Mouse (Mus musculus): ENCODE data around the gene Trio. TPM values are rescaled to one million over a fixed set of nuclear protein-coding genes. Genes with fewer than 3 reads are reported as not detected.

Gene Trio
- polyA plus RNA-seq, 1 experiment from 2014 or later = 82.3 TPM

GRCm38 (mm10) chr15:28062016-28062415 is 36.4 kb upstream of the Trio start:
- H3K27me3 ChIP-seq = no peaks in the 10 kb centered on the region
- no peak overlapping the region for H3K4me3 ChIP-seq (replicated peaks)
- 96% methylated on average over 3 of the region's 3 CpGs for WGBS
- 0 out of 2 replicates have a peak, but pooled peaks cover 4% of the 10 kb centered on the region for H3K9me3 ChIP-seq
- no peak overlapping the region for H3K27ac ChIP-seq
- H3K9ac ChIP-seq (replicated peaks) = no peak overlapping the region
- ATAC-seq (ENCODE audit: insufficient number of reproducible peaks, insufficient read depth, low FRiP score, low TSS enrichment, low read depth) = no peak
- no peaks in the 10 kb centered on the region; the same call in 1 of the 2 replicates for H3K4me1 ChIP-seq (replicated peaks)
- H3K36me3 ChIP-seq = no peaks in the 10 kb centered on the region
- H3K4me2 ChIP-seq = no peak overlapping the region

GRCm38 (mm10) chr15:28060977-28061376 is 35.3 kb upstream of the Trio start:
- Histone ChIP-seq H3K4me2 (no peak overlapping the region), H3K27me3 (no peaks in the 10 kb centered on the region), H3K36me3 (no peaks in the 10 kb centered on the region), H3K4me1 (replicated peaks) (no peaks in the 10 kb centered on the region; the same call in 1 of the 2 replicates), H3K9me3 (0 out of 2 replicates have a peak, but pooled peaks cover 4% of the 10 kb centered on the region), H3K4me3 (replicated peaks) (no peak overlapping the region), H3K27ac (no peak overlapping the region), H3K9ac (replicated peaks) (no peak overlapping the region)
- ATAC-seq (ENCODE audit: insufficient number of reproducible peaks, insufficient read depth, low FRiP score, low TSS enrichment, low read depth) = no peak
- 82% methylated on average over 5 of the region's 5 CpGs for WGBS

GRCm38 (mm10) chr15:28060423-28060822 is 34.8 kb upstream of the Trio start:
- no peak overlapping the region for H3K9ac ChIP-seq (replicated peaks)
- no peak overlapping the region for H3K4me3 ChIP-seq (replicated peaks)
- WGBS = 67% methylated on average over 6 of the region's 6 CpGs
- no peak overlapping the region for H3K27ac ChIP-seq
- H3K4me2 ChIP-seq = no peak overlapping the region
- H3K4me1 ChIP-seq (replicated peaks) = no peaks in the 10 kb centered on the region; the same call in 1 of the 2 replicates
- ATAC-seq (ENCODE audit: insufficient number of reproducible peaks, insufficient read depth, low FRiP score, low TSS enrichment, low read depth) = no peak
- no peaks in the 10 kb centered on the region for H3K27me3 ChIP-seq
- 0 out of 2 replicates have a peak, but pooled peaks cover 4% of the 10 kb centered on the region for H3K9me3 ChIP-seq
- no peaks in the 10 kb centered on the region for H3K36me3 ChIP-seq

- Histone ChIP-seq H3K36me3 (no peaks in the 10 kb centered on the region), H3K4me2 (no peak overlapping the region), H3K9ac (replicated peaks) (no peak overlapping the region), H3K27ac (no peak overlapping the region), H3K4me1 (replicated peaks) (no peaks in the 10 kb centered on the region; the same call in none of the 2 replicates), H3K9me3 (no peaks in the 10 kb centered on the region), H3K4me3 (replicated peaks) (no peak overlapping the region), H3K27me3 (no peaks in the 10 kb centered on the region)
- 84% methylated on average over 5 of the region's 5 CpGs for WGBS
- no peak for ATAC-seq (ENCODE audit: insufficient number of reproducible peaks, insufficient read depth, low FRiP score, low TSS enrichment, low read depth)
Observed at GRCm38 (mm10) chr15:28057545-28057944, 31.9 kb upstream of the Trio start.

- WGBS = 79% methylated on average over 1 of the region's 1 CpGs
- Histone ChIP-seq H3K9me3 (no peaks in the 10 kb centered on the region), H3K4me3 (replicated peaks) (no peak overlapping the region), H3K9ac (replicated peaks) (no peak overlapping the region), H3K4me1 (replicated peaks) (peaks cover 10% of the 10 kb centered on the region), H3K27me3 (no peaks in the 10 kb centered on the region), H3K27ac (no peak overlapping the region), H3K36me3 (no peaks in the 10 kb centered on the region), H3K4me2 (no peak overlapping the region)
- no peak for ATAC-seq (ENCODE audit: insufficient number of reproducible peaks, insufficient read depth, low FRiP score, low TSS enrichment, low read depth)
Observed at GRCm38 (mm10) chr15:28054731-28055130, 29.1 kb upstream of the Trio start.

GRCm38 (mm10) chr15:28054111-28054510 is 28.5 kb upstream of the Trio start:
- Histone ChIP-seq H3K4me2 (no peak overlapping the region), H3K36me3 (no peaks in the 10 kb centered on the region), H3K4me1 (replicated peaks) (peaks cover 10% of the 10 kb centered on the region), H3K27me3 (no peaks in the 10 kb centered on the region), H3K9ac (replicated peaks) (no peak overlapping the region), H3K27ac (no peak overlapping the region), H3K4me3 (replicated peaks) (no peak overlapping the region), H3K9me3 (no peaks in the 10 kb centered on the region)
- WGBS = 65% methylated on average over 1 of the region's 1 CpGs
- no peak for ATAC-seq (ENCODE audit: insufficient number of reproducible peaks, insufficient read depth, low FRiP score, low TSS enrichment, low read depth)

- Histone ChIP-seq H3K9me3 (no peaks in the 10 kb centered on the region), H3K36me3 (no peaks in the 10 kb centered on the region), H3K27ac (no peak overlapping the region), H3K4me2 (no peak overlapping the region), H3K4me3 (replicated peaks) (no peak overlapping the region), H3K27me3 (no peaks in the 10 kb centered on the region), H3K4me1 (replicated peaks) (peaks cover 10% of the 10 kb centered on the region), H3K9ac (replicated peaks) (no peak overlapping the region)
- 42% methylated on average over 6 of the region's 6 CpGs for WGBS
- ATAC-seq (ENCODE audit: insufficient number of reproducible peaks, insufficient read depth, low FRiP score, low TSS enrichment, low read depth) = no peak
Observed at GRCm38 (mm10) chr15:28053226-28053625, 27.6 kb upstream of the Trio start.

- no peaks in the 10 kb centered on the region for H3K27me3 ChIP-seq
- H3K4me2 ChIP-seq = no peak overlapping the region
- ATAC-seq (ENCODE audit: insufficient number of reproducible peaks, insufficient read depth, low FRiP score, low TSS enrichment, low read depth) = no peak
- no peak overlapping the region for H3K27ac ChIP-seq
- no peaks in the 10 kb centered on the region for H3K9me3 ChIP-seq
- H3K4me1 ChIP-seq (replicated peaks) = peaks cover 10% of the 10 kb centered on the region
- 73% methylated on average over 4 of the region's 4 CpGs for WGBS
- H3K4me3 ChIP-seq (replicated peaks) = no peak overlapping the region
- no peak overlapping the region for H3K9ac ChIP-seq (replicated peaks)
- H3K36me3 ChIP-seq = no peaks in the 10 kb centered on the region
Observed at GRCm38 (mm10) chr15:28051811-28052210, 26.2 kb upstream of the Trio start.

GRCm38 (mm10) chr15:28051104-28051625 is 25.5 kb upstream of the Trio start:
- Histone ChIP-seq H3K4me3 (replicated peaks) (no peak overlapping the region), H3K36me3 (no peaks in the 10 kb centered on the region), H3K27me3 (no peaks in the 10 kb centered on the region), H3K27ac (no peak overlapping the region), H3K9ac (replicated peaks) (no peak overlapping the region), H3K4me2 (no peak overlapping the region), H3K4me1 (replicated peaks) (peaks cover 10% of the 10 kb centered on the region), H3K9me3 (no peaks in the 10 kb centered on the region)
- 59% methylated on average over 18 of the region's 18 CpGs for WGBS
- ATAC-seq (ENCODE audit: insufficient number of reproducible peaks, insufficient read depth, low FRiP score, low TSS enrichment, low read depth) = no peak; the same call in 1 of the 2 replicates

- H3K36me3 ChIP-seq = no peaks in the 10 kb centered on the region
- ATAC-seq (ENCODE audit: insufficient number of reproducible peaks, insufficient read depth, low FRiP score, low TSS enrichment, low read depth) = no peak
- no peak overlapping the region for H3K9ac ChIP-seq (replicated peaks)
- no peak overlapping the region for H3K4me3 ChIP-seq (replicated peaks)
- no peak overlapping the region for H3K27ac ChIP-seq
- no peaks in the 10 kb centered on the region for H3K9me3 ChIP-seq
- no peak overlapping the region for H3K4me2 ChIP-seq
- H3K4me1 ChIP-seq (replicated peaks) = peaks cover 10% of the 10 kb centered on the region
- 71% methylated on average over 3 of the region's 3 CpGs for WGBS
- H3K27me3 ChIP-seq = no peaks in the 10 kb centered on the region
Observed at GRCm38 (mm10) chr15:28047711-28048110, 22.1 kb upstream of the Trio start.

GRCm38 (mm10) chr15:28041158-28041865 is 15.7 kb upstream of the Trio start:
- H3K4me1 ChIP-seq (replicated peaks) = peaks cover 5% of the 10 kb centered on the region; the same call in 1 of the 2 replicates
- no peak overlapping the region for H3K9ac ChIP-seq (replicated peaks)
- H3K27me3 ChIP-seq = peaks cover 15% of the 10 kb centered on the region
- 13% methylated on average over 9 of the region's 9 CpGs for WGBS
- no peak overlapping the region for H3K27ac ChIP-seq
- H3K4me2 ChIP-seq = no peak overlapping the region
- H3K9me3 ChIP-seq = no peaks in the 10 kb centered on the region
- no peak for ATAC-seq (ENCODE audit: insufficient number of reproducible peaks, insufficient read depth, low FRiP score, low TSS enrichment, low read depth)
- H3K36me3 ChIP-seq = no peaks in the 10 kb centered on the region
- H3K4me3 ChIP-seq (replicated peaks) = no peak overlapping the region
